Mouse (Mus musculus) liver, embryonic 14.5 days (tissue): ENCODE data around the gene Naga. TPM values are rescaled to one million over a fixed set of nuclear protein-coding genes. Genes with fewer than 3 reads are reported as not detected.
"Not testable (repeated sequence)": the region's sequence is repeated elsewhere in the genome, so short reads cannot be mapped to it uniquely, and the experiment has no call there.

Experiments
- ATAC-seq: fragments of 200-750 bp; cut with Nextera tagmentation; 2 replicates; pipeline ENCODE4 v1.8.0; 2017; ENCODE audit warnings: moderate number of reproducible peaks, mild to moderate bottlenecking, moderate library complexity; ENCODE audit not compliant: insufficient read depth
- DNase-seq, 3 experiments: peaks; one replicate each; pipeline ENCODE4 v3.0.0-alpha.2; 2012 to 2013; ENCODE audit warnings: low read depth in 3 of 3, low spot score in 3 of 3
- H3K27ac ChIP-seq: fragments of 300-500 bp; sonication (generic); 2 replicates; pipeline ENCODE4 v1.5.1; 2014; ENCODE audit warnings: moderate library complexity, mild to moderate bottlenecking, control low read depth, inconsistent platforms
- H3K27me3 ChIP-seq: fragments of 300-500 bp; sonication (generic); 2 replicates; pipeline ENCODE4 v1.6.1; 2014; ENCODE audit warnings: mild to moderate bottlenecking, low read length, moderate library complexity; ENCODE audit not compliant: control insufficient read depth, insufficient read depth
- H3K36me3 ChIP-seq: fragments of 300-500 bp; sonication (generic); replicated peaks from 2 replicates; pipeline ENCODE4 v1.6.1; 2014; ENCODE audit warnings: low read depth; ENCODE audit not compliant: control insufficient read depth, insufficient read depth
- H3K4me1 ChIP-seq, 2 experiments: fragments of 200-500 bp in 1 of 2; fragments of 300-500 bp in 1 of 2; sonication (generic) in 1 of 2; replicated peaks; 2 replicates each; pipeline ENCODE4 v1.6.1; 2012 to 2014; ENCODE audit warnings: antibody characterized with exemption in 1 of 2, inconsistent platforms in 1 of 2, low read length in 1 of 2; ENCODE audit not compliant: control insufficient read depth in 2 of 2, insufficient read depth in 2 of 2
- H3K4me2 ChIP-seq: fragments of 300-500 bp; sonication (generic); 2 replicates; pipeline ENCODE4 v1.6.1; 2014; ENCODE audit warnings: low read depth, mild to moderate bottlenecking, control low read depth, moderate library complexity
- H3K4me3 ChIP-seq, 2 experiments: fragments of 200-500 bp in 1 of 2; fragments of 300-500 bp in 1 of 2; sonication (generic) in 1 of 2; 2 replicates each; pipeline ENCODE4 v1.5.1; 2012 to 2014; ENCODE audit warnings: low read depth in 2 of 2, low read length in 2 of 2, mild to moderate bottlenecking in 2 of 2, control low read depth in 1 of 2, inconsistent platforms in 1 of 2, moderate library complexity in 1 of 2; ENCODE audit not compliant: insufficient read depth in 1 of 2
- H3K9ac ChIP-seq: fragments of 300-500 bp; sonication (generic); replicated peaks from 2 replicates; pipeline ENCODE4 v1.6.1; 2014; ENCODE audit warnings: mild to moderate bottlenecking, control low read depth, moderate library complexity
- H3K9me3 ChIP-seq: fragments of 300-500 bp; sonication (generic); 2 replicates; pipeline ENCODE4 v1.6.1; 2016; ENCODE audit warnings: low read length, mixed read lengths; ENCODE audit not compliant: control insufficient read depth
- CTCF ChIP-seq: IDR thresholded peaks from 2 replicates; pipeline ENCODE4 v1.5.1; 2016; ENCODE audit warnings: antibody characterized with exemption, low read depth, control low read depth
- EP300 ChIP-seq: IDR thresholded peaks from 2 replicates; pipeline ENCODE4 v1.6.1; 2016; ENCODE audit warnings: antibody characterized with exemption, low read depth
- whole genome bisulfite sequencing: fragments of 180-500 bp; shearing (Covaris S2); extraction: QIAGEN DNeasy Blood & Tissue Kit; methylation state at CpG from one replicate; pipeline ENCODE4 v1.1.7; 2014; ENCODE audit not compliant: insufficient replicate concordance; 5-methylcytosine and 5-hydroxymethylcytosine counted together
- polyA plus RNA-seq, 2 experiments: library from polyadenylated mRNA; depleted of rRNA in 1 of 2; stranded (reverse) in 1 of 2; unstranded in 1 of 2; fragments of >200 nt; fragmentation: Nextera tagmentation in 1 of 2; extraction: Ambion mirVana in 1 of 2; gene quantifications; 2 replicates each; pipeline versions ENCODE4 v1.2.1 to v1.2.3; 2012 to 2014

Gene Naga
- polyA plus RNA-seq, 2 experiments: 34.2 to 47.7 TPM

DNA sequence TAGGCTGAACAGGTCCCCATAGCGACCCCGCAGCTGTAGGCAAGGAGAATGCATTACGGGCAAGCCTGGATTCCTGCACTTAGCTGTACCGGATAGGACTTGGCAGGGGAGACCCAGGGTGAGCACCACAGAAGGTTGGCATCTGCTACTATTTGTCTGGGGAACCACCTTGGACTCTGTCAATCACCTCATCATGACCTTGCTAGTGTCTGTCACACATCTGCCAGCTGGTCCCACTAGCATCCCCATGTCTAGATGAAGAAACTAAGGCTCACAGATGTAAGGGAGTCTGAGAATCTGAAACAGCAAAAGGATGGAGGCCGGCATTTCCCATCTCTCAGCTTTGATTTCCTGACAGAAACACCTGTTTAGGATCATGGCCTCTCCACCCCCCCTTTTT lies 35.7 kb upstream of the Naga start:
- DNase-seq: no peak
- Histone ChIP-seq H3K4me1 (peaks cover 0 to 7% of the 10 kb centered on the region in 2 experiments; a peak in 2 of 4 replicates), H3K27ac (no peak overlapping the region), H3K9me3 (no peaks in the 10 kb centered on the region), H3K27me3 (no peaks in the 10 kb centered on the region), H3K36me3 (no peaks in the 10 kb centered on the region), H3K9ac (no peak overlapping the region), H3K4me3 (no peak overlapping the region), H3K4me2 (no peak overlapping the region)
- WGBS: 71% methylated on average over 5 of the region's 5 CpGs
- no peak for ATAC-seq
- TF ChIP-seq EP300: no peak
- TF ChIP-seq CTCF: no peak

- no peaks in the 10 kb centered on the region for H3K36me3 ChIP-seq
- DNase-seq: no peak
- H3K9me3 ChIP-seq: no peaks in the 10 kb centered on the region
- peaks cover 0 to 5% of the 10 kb centered on the region in 2 experiments; a peak in 1 of 4 replicates for H3K4me1 ChIP-seq
- H3K9ac ChIP-seq: no peak overlapping the region
- no peak overlapping the region for H3K27ac ChIP-seq
- H3K4me3 ChIP-seq: no peak overlapping the region
- 74% methylated on average over 5 of the region's 5 CpGs for WGBS
- H3K4me2 ChIP-seq: no peak overlapping the region
- no peak for ATAC-seq
- H3K27me3 ChIP-seq: no peaks in the 10 kb centered on the region
- TF ChIP-seq EP300 (no peak), CTCF (no peak)
Observed at GRCm38 (mm10) chr15:82372991-82373390, 34.3 kb upstream of the Naga start.

- Histone ChIP-seq H3K4me1 (peaks cover 0 to 2% of the 10 kb centered on the region in 2 experiments; a peak in 1 of 4 replicates), H3K4me3 (no peak overlapping the region), H3K27ac (no peak overlapping the region), H3K9ac (no peak overlapping the region), H3K4me2 (no peak overlapping the region), H3K36me3 (no peaks in the 10 kb centered on the region), H3K27me3 (no peaks in the 10 kb centered on the region), H3K9me3 (no peaks in the 10 kb centered on the region)
- 70% methylated on average over 6 of the region's 6 CpGs for WGBS
- TF ChIP-seq CTCF (no peak), EP300 (no peak)
- ATAC-seq (no peak), DNase-seq (no peak)
Observed at GRCm38 (mm10) chr15:82372446-82372845, 33.7 kb upstream of the Naga start.

- TF ChIP-seq EP300 (no peak), CTCF (no peak)
- DNase-seq (no peak), ATAC-seq (no peak)
- Histone ChIP-seq H3K4me1 (no peaks in the 10 kb centered on the region), H3K9ac (no peak overlapping the region), H3K27me3 (no peaks in the 10 kb centered on the region), H3K4me2 (no peak overlapping the region), H3K27ac (no peak overlapping the region), H3K9me3 (no peaks in the 10 kb centered on the region), H3K4me3 (no peak overlapping the region), H3K36me3 (no peaks in the 10 kb centered on the region)
- WGBS: 66% methylated on average over 1 of the region's 1 CpGs
Observed at GRCm38 (mm10) chr15:82368851-82369250, 30.1 kb upstream of the Naga start.

GRCm38 (mm10) chr15:82368146-82368545 lies 29.4 kb upstream of the Naga start:
- Histone ChIP-seq H3K36me3 (no peaks in the 10 kb centered on the region), H3K9me3 (no peaks in the 10 kb centered on the region), H3K4me2 (no peak overlapping the region), H3K4me3 (no peak overlapping the region), H3K27ac (no peak overlapping the region), H3K27me3 (no peaks in the 10 kb centered on the region), H3K4me1 (no peaks in the 10 kb centered on the region), H3K9ac (no peak overlapping the region)
- WGBS: 66% methylated on average over 4 of the region's 4 CpGs
- ATAC-seq (no peak), DNase-seq (no peak)
- no peak for TF ChIP-seq CTCF

DNA sequence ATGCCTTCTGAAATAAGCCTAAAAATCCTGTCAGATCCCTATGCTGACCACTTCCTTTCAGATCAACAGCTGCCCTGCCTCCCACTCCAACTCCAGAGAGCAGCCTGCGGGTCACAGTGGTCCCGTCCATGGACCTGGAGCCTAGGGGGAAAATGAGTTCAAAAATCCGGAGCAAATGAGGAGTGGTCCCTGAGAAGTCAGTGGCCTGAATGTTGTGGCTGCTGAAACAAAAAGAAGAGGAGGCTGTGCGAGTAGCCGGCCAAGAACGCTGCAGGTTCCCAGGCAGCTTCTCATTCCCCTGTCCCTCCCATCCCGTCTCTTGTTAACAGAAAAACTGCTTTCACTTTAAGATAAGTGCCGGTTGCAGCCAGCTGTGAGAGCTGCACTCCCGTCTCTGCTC lies 25.8 kb upstream of the Naga start:
- not testable (repeated sequence) for ATAC-seq, DNase-seq, H3K4me1 ChIP-seq, H3K36me3 ChIP-seq, H3K27ac ChIP-seq, H3K4me3 ChIP-seq, H3K9me3 ChIP-seq, H3K27me3 ChIP-seq, H3K9ac ChIP-seq
- peak overlapping the region; percentile 46 for H3K4me2 ChIP-seq
- 7% methylated on average over 6 of the region's 9 CpGs for WGBS

DNA sequence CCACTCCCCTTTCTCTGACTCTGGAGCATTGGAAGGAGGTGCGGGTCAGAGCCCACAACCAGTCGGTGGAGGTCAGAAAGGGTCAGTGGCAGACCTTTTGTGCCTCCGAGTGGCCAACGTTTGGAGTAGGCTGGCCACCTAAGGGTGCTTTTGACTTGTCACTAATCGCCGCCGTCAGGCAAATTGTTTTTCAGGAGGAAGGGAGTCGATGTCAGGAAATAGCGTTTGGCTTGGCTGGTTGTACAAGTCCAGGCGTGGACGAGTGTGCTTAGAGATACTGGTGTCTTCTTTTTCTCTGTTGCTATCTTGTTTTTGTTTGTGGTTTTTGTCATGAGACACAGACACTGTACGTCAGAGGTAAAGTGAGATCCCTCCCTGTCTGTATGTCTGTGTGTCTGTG lies 25.1 kb upstream of the Naga start:
- not testable (repeated sequence) for ATAC-seq, H3K27me3 ChIP-seq, H3K9me3 ChIP-seq, DNase-seq, H3K9ac ChIP-seq, H3K4me3 ChIP-seq, H3K27ac ChIP-seq, H3K4me2 ChIP-seq, H3K36me3 ChIP-seq, H3K4me1 ChIP-seq
- 12% methylated on average over 7 of the region's 12 CpGs for WGBS
